Mouse (Mus musculus): Measurements from ENCODE around the gene Sptan1.

DNA sequence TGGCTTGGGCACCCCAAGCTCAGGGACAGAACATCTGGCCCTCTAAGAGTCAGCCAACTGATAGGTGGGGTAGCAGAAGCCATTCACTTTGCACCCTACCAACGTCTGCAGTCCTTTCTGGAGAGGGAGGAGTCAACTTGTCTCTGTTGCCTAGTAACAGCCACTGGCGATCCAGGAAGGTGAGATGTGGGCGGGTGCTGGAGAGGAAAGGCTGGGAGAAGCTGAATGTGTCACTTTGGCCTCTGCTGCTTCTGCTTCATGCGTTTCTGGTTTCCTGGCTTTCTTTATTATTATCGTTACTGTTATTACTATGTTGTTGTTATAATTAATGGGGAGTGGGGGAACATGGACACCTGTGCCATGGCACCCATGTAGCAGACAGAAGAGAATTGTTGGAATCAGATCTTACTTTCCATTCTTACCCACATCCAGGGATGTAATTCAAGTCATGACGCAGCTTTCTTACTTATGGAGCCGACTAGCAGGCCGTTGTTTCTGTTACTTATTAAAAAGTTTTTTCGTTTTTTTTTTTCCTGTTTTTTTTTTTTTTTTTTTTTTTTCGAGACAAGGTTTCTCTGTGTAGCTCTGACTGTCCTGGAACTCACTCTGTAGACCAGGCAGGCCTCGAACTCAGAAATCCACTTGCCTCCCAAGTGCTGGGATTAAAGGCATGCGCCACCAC is 92.0 kb downstream of the Sptan1 start, which contains the start of gene Set:
- TF ChIP-seq POLR2A (IDR thresholded peaks at IDR 0.05; ENCODE audit: borderline replicate concordance, low read depth, low read length) (no peak), CTCF (IDR thresholded peaks at IDR 0.05; ENCODE audit: low read depth, low read length) (no peak)

All from bone marrow macrophage, adult 2 months (primary cell).